Mouse (Mus musculus) spleen, adult 2 months (tissue): ENCODE measurements around the gene Fndc3b.

Source experiments
- CTCF ChIP-seq: fragments of 200-500 bp; IDR thresholded peaks from 2 replicates; pipeline ENCODE4 v1.5.1; 2011; ENCODE audit warnings: mild to moderate bottlenecking, inconsistent platforms; ENCODE audit not compliant: insufficient read depth, insufficient read length, insufficient replicate concordance; ENCODE audit errors: extremely low read depth
- POLR2A ChIP-seq: fragments of 200-500 bp; IDR thresholded peaks from 2 replicates; pipeline ENCODE4 v1.6.1; 2011; ENCODE audit warnings: low read depth, low read length, inconsistent platforms

DNA sequence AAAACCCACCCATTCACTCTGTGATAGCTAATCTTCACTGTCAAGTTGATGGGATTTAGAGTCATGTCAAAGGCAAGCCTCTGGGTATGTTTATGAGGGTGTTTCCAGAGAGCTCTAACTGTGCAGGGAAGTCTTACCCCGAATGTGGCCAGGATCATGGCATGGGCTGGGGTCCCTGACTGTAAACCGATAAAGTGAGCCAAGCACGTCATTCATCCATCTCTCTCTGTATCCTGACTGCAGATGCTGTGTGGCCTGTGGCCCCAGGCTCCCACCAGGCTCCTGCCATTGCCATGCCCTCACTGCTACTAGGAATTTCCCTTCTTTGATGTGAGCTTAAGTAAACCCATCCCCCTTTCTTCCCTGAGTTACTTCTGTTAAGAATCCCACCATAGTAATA is 297.5 kb downstream of the Fndc3b start:
- TF ChIP-seq CTCF (no peak), POLR2A (no peak)
